Mouse (Mus musculus): ENCODE measurements around the gene Asic2. TPM values are rescaled to one million over a fixed set of nuclear protein-coding genes. Genes with fewer than 3 reads are reported as not detected.
A peak's percentile ranks its signal among the peaks of the same experiment; 100 is the strongest.

Gene Asic2
- total and polyA plus RNA-seq, 2 experiments, result under 0.01 TPM; not detected in 1

- Histone ChIP-seq H3K79me2 (ENCODE audit: control insufficient read depth, insufficient read depth, low read length) (no peaks in the 10 kb centered on the region), H3K27me3 (ENCODE audit: control insufficient read depth, insufficient read depth, low read length) (no peaks in the 10 kb centered on the region), H3K36me3 (ENCODE audit: control insufficient read depth, insufficient read depth, low read length) (no peaks in the 10 kb centered on the region), H3K27ac (replicated peaks; ENCODE audit: insufficient read depth, low read depth, low read length) (no peak overlapping the region), H3K4me1 (ENCODE audit: control insufficient read depth, insufficient read depth, low read length) (no peaks in the 10 kb centered on the region; the same call in 1 of the 2 replicates), H3K4me3 (ENCODE audit: insufficient read depth, low read depth, low read length) (no peak overlapping the region), H3K9ac (ENCODE audit: low read depth, low read length) (no peak overlapping the region)
- TF ChIP-seq CTCF (IDR thresholded peaks at IDR 0.05; ENCODE audit: low read depth, low read length), result 0 out of 2 replicates have a peak, but pooled peaks have one; percentile 14
- TF ChIP-seq POLR2A (IDR thresholded peaks at IDR 0.05; ENCODE audit: extremely low read depth, insufficient read depth, low read length), result no peak
- 73% methylated on average over 4 of the region's 4 CpGs for WGBS
- DNase-seq (ENCODE audit: extremely low read depth, low read depth, low spot score), result peak; percentile 9
These were observed 377.3 kb downstream of the Asic2 start for GRCm38 (mm10) chr11:81590911-81591310.

GRCm38 (mm10) chr11:81588630-81589029 lies 379.6 kb downstream of the Asic2 start:
- Histone ChIP-seq H3K9ac (ENCODE audit: low read depth, low read length) (no peak overlapping the region), H3K79me2 (ENCODE audit: control insufficient read depth, insufficient read depth, low read length) (no peaks in the 10 kb centered on the region), H3K4me3 (ENCODE audit: insufficient read depth, low read depth, low read length) (no peak overlapping the region), H3K27ac (replicated peaks; ENCODE audit: insufficient read depth, low read depth, low read length) (no peak overlapping the region), H3K36me3 (ENCODE audit: control insufficient read depth, insufficient read depth, low read length) (no peaks in the 10 kb centered on the region), H3K4me1 (ENCODE audit: control insufficient read depth, insufficient read depth, low read length) (no peaks in the 10 kb centered on the region), H3K27me3 (ENCODE audit: control insufficient read depth, insufficient read depth, low read length) (no peaks in the 10 kb centered on the region)
- DNase-seq (ENCODE audit: extremely low read depth, low read depth, low spot score), result peak; percentile 15
- no peak for TF ChIP-seq POLR2A (IDR thresholded peaks at IDR 0.05; ENCODE audit: extremely low read depth, insufficient read depth, low read length)
- TF ChIP-seq CTCF (IDR thresholded peaks at IDR 0.05; ENCODE audit: low read depth, low read length), result peak; percentile 94
- 10% methylated on average over 10 of the region's 10 CpGs for WGBS

- no peak overlapping the region for H3K4me3 ChIP-seq (ENCODE audit: insufficient read depth, low read depth, low read length)
- TF ChIP-seq POLR2A (IDR thresholded peaks at IDR 0.05; ENCODE audit: extremely low read depth, insufficient read depth, low read length) (no peak), CTCF (IDR thresholded peaks at IDR 0.05; ENCODE audit: low read depth, low read length) (no peak)
- H3K79me2 ChIP-seq (ENCODE audit: control insufficient read depth, insufficient read depth, low read length), result no peaks in the 10 kb centered on the region
- WGBS, result 69% methylated on average over 17 of the region's 17 CpGs
- H3K27me3 ChIP-seq (ENCODE audit: control insufficient read depth, insufficient read depth, low read length), result no peaks in the 10 kb centered on the region
- no peak overlapping the region for H3K9ac ChIP-seq (ENCODE audit: low read depth, low read length)
- no peaks in the 10 kb centered on the region for H3K4me1 ChIP-seq (ENCODE audit: control insufficient read depth, insufficient read depth, low read length)
- H3K36me3 ChIP-seq (ENCODE audit: control insufficient read depth, insufficient read depth, low read length), result no peaks in the 10 kb centered on the region
- no peak overlapping the region for H3K27ac ChIP-seq (replicated peaks; ENCODE audit: insufficient read depth, low read depth, low read length)
- no peak for DNase-seq (ENCODE audit: extremely low read depth, low read depth, low spot score)
These were observed 380.3 kb downstream of the Asic2 start for GRCm38 (mm10) chr11:81587942-81588341.

- Histone ChIP-seq H3K4me1 (ENCODE audit: control insufficient read depth, insufficient read depth, low read length) (no peaks in the 10 kb centered on the region), H3K27ac (replicated peaks; ENCODE audit: insufficient read depth, low read depth, low read length) (no peak overlapping the region), H3K4me3 (ENCODE audit: insufficient read depth, low read depth, low read length) (no peak overlapping the region), H3K27me3 (ENCODE audit: control insufficient read depth, insufficient read depth, low read length) (no peaks in the 10 kb centered on the region), H3K79me2 (ENCODE audit: control insufficient read depth, insufficient read depth, low read length) (no peaks in the 10 kb centered on the region), H3K36me3 (ENCODE audit: control insufficient read depth, insufficient read depth, low read length) (no peaks in the 10 kb centered on the region), H3K9ac (ENCODE audit: low read depth, low read length) (no peak overlapping the region)
- TF ChIP-seq CTCF (IDR thresholded peaks at IDR 0.05; ENCODE audit: low read depth, low read length) (no peak), POLR2A (IDR thresholded peaks at IDR 0.05; ENCODE audit: extremely low read depth, insufficient read depth, low read length) (no peak)
- DNase-seq (ENCODE audit: extremely low read depth, low read depth, low spot score), result no peak
- 63% methylated on average over 9 of the region's 9 CpGs for WGBS
These were observed 381.1 kb downstream of the Asic2 start for GRCm38 (mm10) chr11:81587114-81587513.

- TF ChIP-seq POLR2A (IDR thresholded peaks at IDR 0.05; ENCODE audit: extremely low read depth, insufficient read depth, low read length), result no peak
- no peak for TF ChIP-seq CTCF (IDR thresholded peaks at IDR 0.05; ENCODE audit: low read depth, low read length)
- Histone ChIP-seq H3K4me3 (ENCODE audit: insufficient read depth, low read depth, low read length) (no peak overlapping the region), H3K79me2 (ENCODE audit: control insufficient read depth, insufficient read depth, low read length) (no peaks in the 10 kb centered on the region), H3K9ac (ENCODE audit: low read depth, low read length) (no peak overlapping the region), H3K27me3 (ENCODE audit: control insufficient read depth, insufficient read depth, low read length) (no peaks in the 10 kb centered on the region), H3K27ac (replicated peaks; ENCODE audit: insufficient read depth, low read depth, low read length) (no peak overlapping the region), H3K4me1 (ENCODE audit: control insufficient read depth, insufficient read depth, low read length) (no peaks in the 10 kb centered on the region), H3K36me3 (ENCODE audit: control insufficient read depth, insufficient read depth, low read length) (no peaks in the 10 kb centered on the region)
- DNase-seq (ENCODE audit: extremely low read depth, low read depth, low spot score), result no peak
- WGBS, result 95% methylated on average over 9 of the region's 9 CpGs
These were observed 383.8 kb downstream of the Asic2 start for GRCm38 (mm10) chr11:81584506-81584905.

- TF ChIP-seq POLR2A (IDR thresholded peaks at IDR 0.05; ENCODE audit: extremely low read depth, insufficient read depth, low read length) (no peak), CTCF (IDR thresholded peaks at IDR 0.05; ENCODE audit: low read depth, low read length) (peak; percentile 49)
- Histone ChIP-seq H3K27me3 (ENCODE audit: control insufficient read depth, insufficient read depth, low read length) (no peaks in the 10 kb centered on the region), H3K4me3 (ENCODE audit: insufficient read depth, low read depth, low read length) (no peak overlapping the region), H3K79me2 (ENCODE audit: control insufficient read depth, insufficient read depth, low read length) (no peaks in the 10 kb centered on the region), H3K9ac (ENCODE audit: low read depth, low read length) (no peak overlapping the region), H3K27ac (replicated peaks; ENCODE audit: insufficient read depth, low read depth, low read length) (no peak overlapping the region), H3K36me3 (ENCODE audit: control insufficient read depth, insufficient read depth, low read length) (no peaks in the 10 kb centered on the region), H3K4me1 (ENCODE audit: control insufficient read depth, insufficient read depth, low read length) (no peaks in the 10 kb centered on the region)
- no peak for DNase-seq (ENCODE audit: extremely low read depth, low read depth, low spot score)
- 55% methylated on average over 7 of the region's 7 CpGs for WGBS
These were observed 385.1 kb downstream of the Asic2 start for GRCm38 (mm10) chr11:81583195-81583594.

All from liver, adult 2 months (tissue).